Mouse (Mus musculus) granulocyte monocyte progenitor cell, adult 5-6 weeks (primary cell): ENCODE results near the gene Atp6v0c. TPM values are rescaled to one million over a fixed set of nuclear protein-coding genes. Genes with fewer than 3 reads are reported as not detected.

ENCODE experiments used
- ATAC-seq: replicated peaks from 2 replicates; pipeline ENCODE4 v1.8.0; 2016; ENCODE audit warnings: mild to moderate bottlenecking, moderate TSS enrichment, inconsistent platforms; ENCODE audit not compliant: poor library complexity, severe bottlenecking
- total RNA-seq, 2 experiments: library from RNA; stranded (forward) in 1 of 2; stranded (reverse) in 1 of 2; fragments of 200-712, 200-1000 nt in 1 of 2; fragments of >200 nt in 1 of 2; fragmentation: Nextera tagmentation in 1 of 2; gene quantifications; 2 replicates each; pipeline ENCODE4 v1.2.3; 2014 to 2017

Gene Atp6v0c
- total RNA-seq (2014; fragmentation: Nextera tagmentation) = 422 and 477 TPM in 2 replicates
- 134 and 143 TPM in 2 replicates for total RNA-seq (2017)

- ATAC-seq = peak; percentile 28
Measured at GRCm38 (mm10) chr17:24169317-24170065, at the start of gene Atp6v0c. TSS of gene Atp6v0c (minus strand) at chr17:24169702.

DNA sequence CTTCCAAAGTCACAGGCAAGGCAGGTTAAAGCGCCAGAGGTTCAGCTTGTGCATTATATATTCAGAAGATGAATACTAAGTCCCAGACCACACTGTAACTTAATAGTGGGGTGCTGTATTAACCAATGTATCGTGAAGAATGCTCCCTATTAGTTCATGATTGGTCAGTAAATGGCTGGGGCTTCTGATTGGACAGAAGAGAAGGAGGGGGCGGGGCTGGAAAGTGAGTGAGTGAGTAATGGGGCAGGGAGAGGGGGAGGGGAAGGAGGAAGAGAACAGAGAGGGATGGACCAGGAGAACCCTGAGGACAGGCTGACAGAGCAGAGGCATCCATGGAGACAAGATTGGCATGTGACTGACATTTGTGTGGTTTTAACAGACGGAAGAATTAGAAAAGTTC lies 47.3 kb upstream of the Atp6v0c start:
- no peak for ATAC-seq

GRCm38 (mm10) chr17:24213186-24213585 lies 43.7 kb upstream of the Atp6v0c start:
- no peak for ATAC-seq

GRCm38 (mm10) chr17:24212441-24213018 lies 43.0 kb upstream of the Atp6v0c start:
- ATAC-seq = 0 out of 2 replicates have a peak, but pooled peaks have one; percentile 4

DNA sequence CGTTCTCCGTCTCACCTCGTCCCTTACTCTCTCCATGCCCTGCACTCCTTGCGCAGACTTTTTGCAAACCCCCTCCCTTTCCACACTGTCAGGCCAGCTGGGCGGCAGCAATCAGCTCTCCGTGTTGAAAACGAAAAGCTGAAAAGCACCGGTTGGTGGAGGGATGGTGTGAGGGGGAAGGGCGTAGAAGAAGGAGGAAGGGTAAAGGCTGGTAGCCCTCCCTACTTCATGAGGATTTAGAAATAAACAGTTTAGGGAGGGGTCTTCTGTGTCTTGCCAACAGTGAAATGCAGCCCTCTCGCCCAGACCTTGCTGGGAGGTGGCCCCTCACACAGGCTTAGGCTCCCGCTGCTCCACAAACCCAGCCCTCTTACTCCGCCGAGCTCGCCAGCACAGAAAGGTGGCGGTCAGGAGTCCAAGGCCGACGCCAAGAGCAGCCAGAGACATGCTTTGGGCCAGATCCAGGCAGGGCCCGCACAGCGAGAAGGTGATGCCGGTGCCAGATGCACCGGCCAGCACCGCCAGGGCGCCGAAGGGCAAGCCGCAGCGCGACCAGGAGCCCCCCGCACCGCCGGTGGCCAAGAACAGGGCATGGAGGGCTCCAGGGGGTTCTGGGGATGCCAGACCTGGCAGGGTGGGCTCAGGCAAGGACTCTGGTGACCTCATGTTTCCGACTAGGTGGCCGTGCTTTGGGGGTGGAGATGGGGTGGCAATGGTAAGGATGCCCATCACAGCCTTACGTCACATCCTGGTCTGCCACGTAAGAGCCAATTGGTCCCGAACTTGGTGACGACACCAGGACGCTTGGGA lies 42.3 kb upstream of the Atp6v0c start:
- ATAC-seq = peak; percentile 82

DNA sequence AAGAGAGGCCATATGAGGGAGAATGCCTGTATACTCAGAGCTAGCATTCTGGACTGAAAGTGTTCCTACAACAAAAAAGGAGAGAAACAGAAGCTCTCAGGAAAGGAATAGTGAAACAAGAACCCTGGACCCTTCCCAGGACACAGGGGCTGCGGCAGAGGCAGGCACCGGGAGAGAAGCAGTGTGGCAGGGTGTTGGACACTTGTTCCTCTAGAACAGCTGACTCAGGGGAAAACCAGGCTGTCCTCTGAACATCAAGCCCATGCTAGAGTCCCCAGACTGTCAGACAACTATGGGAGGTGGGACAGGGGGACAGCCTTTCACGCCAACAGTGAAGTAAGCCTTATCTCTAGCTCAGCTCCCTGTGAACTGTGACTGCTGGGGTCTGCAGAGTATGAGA lies 41.1 kb upstream of the Atp6v0c start:
- ATAC-seq = no peak

- ATAC-seq = no peak
Measured at GRCm38 (mm10) chr17:24209916-24210240, 40.4 kb upstream of the Atp6v0c start.

GRCm38 (mm10) chr17:24209043-24209915 lies 39.8 kb upstream of the Atp6v0c start, which contains the start of gene Ntn3:
TSS of gene Ntn3 (minus strand) at chr17:24209531.
- no peak for ATAC-seq

- 0 out of 2 replicates have a peak, but pooled peaks have one; percentile 7 for ATAC-seq
Measured at GRCm38 (mm10) chr17:24208641-24209042, 39.1 kb upstream of the Atp6v0c start.

- no peak for ATAC-seq
Measured at GRCm38 (mm10) chr17:24207768-24208640, 38.5 kb upstream of the Atp6v0c start.

- ATAC-seq = peak; percentile 29; the same call in 1 of the 2 replicates
Measured at GRCm38 (mm10) chr17:24206451-24207351, 37.2 kb upstream of the Atp6v0c start.

DNA sequence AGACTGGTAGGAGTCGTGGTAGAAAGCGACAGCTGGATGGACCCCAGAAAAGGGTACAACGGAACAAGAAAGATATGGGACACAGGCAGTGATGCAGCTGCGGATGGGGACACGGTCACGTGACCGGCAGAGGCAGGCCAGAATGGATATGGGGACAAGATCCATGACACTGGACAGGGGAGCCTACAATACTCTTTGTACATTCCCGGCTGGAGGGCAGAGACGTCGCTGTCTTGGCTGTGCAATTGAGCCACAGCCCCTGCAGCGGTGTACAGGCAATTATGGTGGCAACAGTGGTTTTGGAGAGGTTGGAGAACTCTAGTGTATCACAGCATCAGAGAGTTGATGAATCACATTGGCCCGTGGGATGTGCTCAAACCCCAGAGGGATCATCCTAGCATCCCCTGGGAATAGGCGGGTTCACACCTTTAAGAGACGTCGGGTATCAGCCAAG lies 36.4 kb upstream of the Atp6v0c start:
- ATAC-seq = peak; percentile 15

DNA sequence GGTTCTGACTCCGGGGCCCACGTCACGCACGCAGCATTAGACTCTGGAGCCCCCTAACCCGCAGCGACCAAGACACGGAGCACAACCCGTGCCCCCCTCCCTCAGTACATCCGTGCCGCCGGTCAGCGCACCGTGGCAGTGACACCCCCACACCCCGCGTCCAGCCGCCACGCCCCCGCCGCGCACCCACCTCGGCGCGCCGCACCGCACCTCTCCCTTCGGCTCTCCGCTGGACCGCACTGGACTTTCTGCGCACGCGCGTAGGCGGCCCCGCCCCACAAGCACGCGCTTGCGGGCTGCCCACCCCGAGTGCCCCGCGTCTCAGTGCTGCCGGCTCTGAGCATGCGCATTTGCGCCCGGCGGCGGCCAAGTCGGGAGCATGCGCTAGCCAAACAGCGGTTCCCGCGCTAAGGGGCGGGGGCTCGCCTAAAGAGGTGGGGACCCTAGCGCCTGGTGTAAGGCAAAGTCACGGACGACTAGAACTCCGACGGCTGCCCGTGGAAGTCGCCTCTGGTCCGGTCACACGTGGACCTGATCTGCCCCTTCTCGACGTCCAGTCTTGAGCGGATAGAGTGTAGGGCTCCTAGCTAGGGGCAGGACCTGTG lies 35.9 kb upstream of the Atp6v0c start, which contains the start of gene Tbc1d24:
Tbc1d24 (minus strand) TSS at position 279 of the 605 bp plus-strand sequence.
- peak; percentile 59 for ATAC-seq

- ATAC-seq = no peak; the same call in 1 of the 2 replicates
Measured at GRCm38 (mm10) chr17:24204846-24205245, 35.3 kb upstream of the Atp6v0c start.

- no peak for ATAC-seq
Measured at GRCm38 (mm10) chr17:24203611-24204534, 34.4 kb upstream of the Atp6v0c start.

GRCm38 (mm10) chr17:24203068-24203467 lies 33.6 kb upstream of the Atp6v0c start:
- ATAC-seq = no peak
